Mouse (Mus musculus): ENCODE measurements at regions not wholly inside any gene's neighbourhood (a gene's known extent, or its start where the extent isn't known, plus 50 kb on each side); places are given as distances from the start of the nearest gene placed in this dataset.

DNA sequence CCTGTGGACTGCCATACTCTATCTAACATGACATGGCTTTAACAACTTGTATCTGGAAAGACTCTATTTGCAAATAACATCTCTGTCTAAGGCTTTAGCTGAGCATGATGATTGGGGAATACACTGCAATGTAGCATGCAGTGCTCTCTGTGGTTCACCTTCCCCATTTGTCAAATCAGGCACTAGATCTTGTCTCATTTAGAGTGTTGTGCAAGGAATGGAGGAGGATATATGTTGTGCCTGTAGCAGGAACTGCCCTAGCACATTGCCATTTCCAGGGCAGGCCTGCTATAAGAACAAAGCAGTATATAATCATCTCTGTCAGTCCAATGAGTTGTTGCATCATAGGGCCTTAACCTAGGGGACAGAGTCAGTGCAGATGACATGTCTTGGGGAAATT, 854.6 kb upstream of the Lrrc6 start:
- ATAC-seq (replicated peaks; ENCODE audit: low FRiP score) = no peak
- no peak overlapping the region for H3K4me3 ChIP-seq (ENCODE audit: low read depth, low read length)
- H3K4me2 ChIP-seq = no peak overlapping the region

DNA sequence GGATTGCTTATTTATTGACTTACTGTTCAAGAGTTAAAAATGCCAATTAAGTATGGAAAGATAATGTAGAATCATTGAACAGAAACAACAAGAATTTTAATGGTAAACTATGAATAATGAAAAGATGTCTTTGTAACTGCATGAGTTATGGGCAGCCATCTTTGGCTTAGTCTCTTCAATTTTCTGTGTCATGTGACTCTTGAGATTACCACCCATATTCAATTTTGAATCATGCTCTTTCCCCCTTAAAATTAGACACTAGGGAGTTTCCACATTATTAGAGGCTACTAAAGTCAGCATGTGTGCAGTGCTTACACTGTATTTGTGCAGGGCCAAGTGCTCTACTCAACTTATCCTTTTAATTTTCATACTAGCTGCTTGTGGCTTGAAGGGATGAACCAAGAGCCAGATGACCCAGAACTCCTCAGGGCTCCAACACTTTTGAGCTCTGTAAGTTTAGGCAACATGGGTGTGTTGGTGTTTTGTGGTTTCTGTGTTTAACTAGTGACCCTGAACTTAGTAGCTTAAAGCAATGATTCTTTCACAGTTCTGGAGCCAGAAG, 854.0 kb upstream of the Lrrc6 start:
- H3K4me3 ChIP-seq (ENCODE audit: low read depth, low read length) = no peak overlapping the region
- no peak overlapping the region for H3K9ac ChIP-seq (ENCODE audit: low read depth, low read length)
- no peak overlapping the region for H3K27ac ChIP-seq (ENCODE audit: low read depth, low read length)
- no peak overlapping the region for H3K4me2 ChIP-seq
- no peaks in the 10 kb centered on the region for H3K9me3 ChIP-seq (ENCODE audit: control insufficient read depth, low read length)
- H3K4me1 ChIP-seq (replicated peaks; ENCODE audit: control insufficient read depth, insufficient read depth, low read length) = no peaks in the 10 kb centered on the region
- ATAC-seq (replicated peaks; ENCODE audit: low FRiP score) = no peak
- no peaks in the 10 kb centered on the region for H3K36me3 ChIP-seq (ENCODE audit: control insufficient read depth, insufficient read depth, low read length)
- H3K27me3 ChIP-seq (replicated peaks; ENCODE audit: control insufficient read depth, insufficient read depth, low read length) = no peaks in the 10 kb centered on the region
- DNase-seq (ENCODE audit: low spot score) = no peak

More for the DNA sequence above, 854.6 kb upstream of the Lrrc6 start:
- DNase-seq (ENCODE audit: low spot score) = no peak
- H3K27me3 ChIP-seq (replicated peaks; ENCODE audit: control insufficient read depth, insufficient read depth, low read length) = no peaks in the 10 kb centered on the region
- no peaks in the 10 kb centered on the region for H3K9me3 ChIP-seq (ENCODE audit: control insufficient read depth, low read length)
- H3K27ac ChIP-seq (ENCODE audit: low read depth, low read length) = no peak overlapping the region
- no peak overlapping the region for H3K9ac ChIP-seq (ENCODE audit: low read depth, low read length)
- H3K36me3 ChIP-seq (ENCODE audit: control insufficient read depth, insufficient read depth, low read length) = no peaks in the 10 kb centered on the region
- H3K4me1 ChIP-seq (replicated peaks; ENCODE audit: control insufficient read depth, insufficient read depth, low read length) = no peaks in the 10 kb centered on the region

DNA sequence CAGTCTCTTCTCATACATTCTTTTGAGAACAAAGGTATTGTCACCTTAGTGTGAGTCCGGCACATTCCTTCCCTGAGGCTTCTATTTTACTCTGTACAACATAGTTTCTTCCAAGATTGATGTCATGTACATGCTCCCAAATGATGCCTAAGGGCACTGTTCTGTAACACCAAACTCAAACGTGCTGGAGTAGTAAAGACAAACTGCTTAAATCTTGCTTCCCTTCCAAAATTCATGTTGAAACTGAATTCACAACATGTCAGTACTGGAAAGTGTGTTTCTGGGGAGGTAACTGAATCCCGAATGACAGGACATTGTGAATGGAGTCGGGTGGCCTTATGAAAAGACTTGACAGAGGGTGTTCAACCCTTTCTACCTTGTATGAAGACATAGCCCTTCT, 848.8 kb upstream of the Lrrc6 start:
- Histone ChIP-seq H3K27ac (ENCODE audit: low read depth, low read length) (no peak overlapping the region), H3K9me3 (ENCODE audit: control insufficient read depth, low read length) (no peaks in the 10 kb centered on the region), H3K9ac (ENCODE audit: low read depth, low read length) (no peak overlapping the region), H3K36me3 (ENCODE audit: control insufficient read depth, insufficient read depth, low read length) (no peaks in the 10 kb centered on the region), H3K27me3 (replicated peaks; ENCODE audit: control insufficient read depth, insufficient read depth, low read length) (no peaks in the 10 kb centered on the region), H3K4me1 (replicated peaks; ENCODE audit: control insufficient read depth, insufficient read depth, low read length) (no peaks in the 10 kb centered on the region), H3K4me2 (no peak overlapping the region), H3K4me3 (ENCODE audit: low read depth, low read length) (no peak overlapping the region)
- 74% methylated on average over 4 of the region's 4 CpGs for WGBS
- ATAC-seq (replicated peaks; ENCODE audit: low FRiP score) = no peak
- DNase-seq (ENCODE audit: low spot score) = no peak

DNA sequence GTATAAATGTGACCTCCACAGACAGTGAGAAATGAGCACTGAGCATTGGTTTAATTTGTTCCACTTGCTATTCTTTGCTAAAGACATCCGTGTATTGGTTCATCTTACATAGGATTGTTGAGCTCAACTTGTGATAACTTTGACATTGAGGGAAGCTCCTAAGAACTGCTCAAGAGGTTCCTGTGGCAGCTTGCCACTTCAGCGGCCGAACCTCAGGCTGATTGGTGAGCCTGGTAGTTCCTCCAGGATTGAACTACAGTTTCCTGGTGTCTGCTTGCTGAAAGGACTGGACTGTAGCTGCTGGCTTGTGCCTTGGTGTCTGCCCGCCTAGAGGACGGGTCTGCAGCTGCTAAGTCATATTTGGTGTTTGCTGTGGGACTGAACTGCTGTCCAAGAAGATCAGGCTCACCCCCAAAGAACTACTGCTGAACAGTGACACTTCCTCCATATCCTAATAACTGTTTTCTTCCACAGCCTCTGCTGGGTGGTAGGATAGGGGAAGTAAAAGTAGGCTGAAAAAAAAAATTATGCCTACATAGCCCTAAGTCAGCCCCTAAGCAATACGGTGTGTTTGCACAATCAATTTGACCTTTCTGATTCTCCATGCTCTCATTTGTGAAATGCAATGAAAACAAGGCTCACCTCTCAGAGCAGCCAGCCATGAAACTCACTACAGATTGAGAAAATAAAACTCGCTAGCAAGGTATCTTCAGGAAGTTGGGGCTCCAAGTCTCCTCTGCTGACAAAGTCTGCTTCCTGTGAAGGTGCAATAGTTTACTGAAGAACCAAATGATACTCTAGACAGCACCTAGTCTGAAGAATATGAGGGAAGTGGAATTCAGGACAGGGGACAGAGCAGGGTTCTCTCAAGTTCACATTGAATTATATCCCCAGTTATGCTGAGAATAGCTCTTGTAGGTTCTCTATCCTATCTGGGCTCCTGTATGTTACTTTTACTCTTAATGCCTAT, 844.8 kb upstream of the Lrrc6 start:
- ATAC-seq (replicated peaks; ENCODE audit: low FRiP score) = no peak
- 57% methylated on average over 7 of the region's 7 CpGs for WGBS
- no peak overlapping the region for H3K27ac ChIP-seq (ENCODE audit: low read depth, low read length)

DNA sequence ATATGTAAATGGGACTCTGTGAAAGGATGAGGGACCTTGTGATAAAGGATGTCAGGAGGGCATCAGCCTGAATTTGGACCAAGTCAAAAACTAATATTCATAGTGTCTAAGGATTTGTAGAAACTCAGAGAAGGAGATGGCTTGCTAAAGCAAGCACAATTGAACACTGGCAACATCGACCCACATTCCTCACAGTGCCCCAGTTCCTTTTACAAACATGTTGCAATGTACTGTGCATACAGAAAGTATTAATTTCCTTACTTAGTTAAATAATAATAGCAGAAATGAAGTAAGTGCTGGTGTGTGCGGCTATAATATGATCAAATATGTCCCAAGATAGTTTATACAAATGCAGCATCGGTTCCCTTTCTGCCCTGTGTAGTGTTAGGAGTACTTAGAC, 841.3 kb upstream of the Lrrc6 start:
- Histone ChIP-seq H3K4me1 (replicated peaks; ENCODE audit: control insufficient read depth, insufficient read depth, low read length) (no peaks in the 10 kb centered on the region), H3K27me3 (replicated peaks; ENCODE audit: control insufficient read depth, insufficient read depth, low read length) (no peaks in the 10 kb centered on the region), H3K9me3 (ENCODE audit: control insufficient read depth, low read length) (no peaks in the 10 kb centered on the region), H3K4me2 (no peak overlapping the region), H3K4me3 (ENCODE audit: low read depth, low read length) (no peak overlapping the region), H3K36me3 (ENCODE audit: control insufficient read depth, insufficient read depth, low read length) (no peaks in the 10 kb centered on the region), H3K27ac (ENCODE audit: low read depth, low read length) (no peak overlapping the region), H3K9ac (ENCODE audit: low read depth, low read length) (no peak overlapping the region)
- no peak for DNase-seq (ENCODE audit: low spot score)
- 79% methylated on average over 3 of the region's 3 CpGs for WGBS
- no peak for ATAC-seq (replicated peaks; ENCODE audit: low FRiP score)

More for the DNA sequence above, 844.8 kb upstream of the Lrrc6 start:
- no peaks in the 10 kb centered on the region for H3K9me3 ChIP-seq (ENCODE audit: control insufficient read depth, low read length)
- no peak overlapping the region for H3K4me2 ChIP-seq
- H3K9ac ChIP-seq (ENCODE audit: low read depth, low read length) = no peak overlapping the region
- H3K4me1 ChIP-seq (replicated peaks; ENCODE audit: control insufficient read depth, insufficient read depth, low read length) = no peaks in the 10 kb centered on the region
- no peaks in the 10 kb centered on the region for H3K36me3 ChIP-seq (ENCODE audit: control insufficient read depth, insufficient read depth, low read length)
- H3K27me3 ChIP-seq (replicated peaks; ENCODE audit: control insufficient read depth, insufficient read depth, low read length) = no peaks in the 10 kb centered on the region
- DNase-seq (ENCODE audit: low spot score) = no peak
- H3K4me3 ChIP-seq (ENCODE audit: low read depth, low read length) = no peak overlapping the region

DNA sequence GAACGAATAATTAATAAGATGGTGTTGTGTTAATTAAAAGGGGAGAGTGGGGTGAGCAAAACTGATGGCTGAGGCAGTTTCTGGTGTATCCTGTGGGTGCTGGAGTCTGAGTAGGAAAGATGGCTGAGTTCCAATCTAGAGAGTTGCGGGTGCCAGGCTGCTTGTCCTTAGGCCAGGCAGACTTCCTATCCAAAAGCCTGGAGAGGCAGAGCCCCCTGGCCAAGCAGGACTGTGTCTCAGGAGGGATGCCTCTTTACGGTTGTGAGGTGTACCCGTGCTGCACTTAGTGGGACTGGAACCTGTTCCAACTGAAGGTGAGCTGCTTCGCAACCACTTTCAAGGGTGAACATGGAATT, 836.3 kb upstream of the Lrrc6 start:
- H3K4me1 ChIP-seq (replicated peaks; ENCODE audit: control insufficient read depth, insufficient read depth, low read length) = peaks cover 2% of the 10 kb centered on the region; the same call in 1 of the 2 replicates
- 83% methylated on average over 5 of the region's 5 CpGs for WGBS
- no peaks in the 10 kb centered on the region for H3K27me3 ChIP-seq (replicated peaks; ENCODE audit: control insufficient read depth, insufficient read depth, low read length)
- no peak overlapping the region for H3K4me2 ChIP-seq
- no peaks in the 10 kb centered on the region for H3K36me3 ChIP-seq (ENCODE audit: control insufficient read depth, insufficient read depth, low read length)
- no peak overlapping the region for H3K27ac ChIP-seq (ENCODE audit: low read depth, low read length)
- ATAC-seq (replicated peaks; ENCODE audit: low FRiP score) (no peak), DNase-seq (ENCODE audit: low spot score) (no peak)
- H3K9me3 ChIP-seq (ENCODE audit: control insufficient read depth, low read length) = no peaks in the 10 kb centered on the region
- no peak overlapping the region for H3K9ac ChIP-seq (ENCODE audit: low read depth, low read length)
- H3K4me3 ChIP-seq (ENCODE audit: low read depth, low read length) = no peak overlapping the region

DNA sequence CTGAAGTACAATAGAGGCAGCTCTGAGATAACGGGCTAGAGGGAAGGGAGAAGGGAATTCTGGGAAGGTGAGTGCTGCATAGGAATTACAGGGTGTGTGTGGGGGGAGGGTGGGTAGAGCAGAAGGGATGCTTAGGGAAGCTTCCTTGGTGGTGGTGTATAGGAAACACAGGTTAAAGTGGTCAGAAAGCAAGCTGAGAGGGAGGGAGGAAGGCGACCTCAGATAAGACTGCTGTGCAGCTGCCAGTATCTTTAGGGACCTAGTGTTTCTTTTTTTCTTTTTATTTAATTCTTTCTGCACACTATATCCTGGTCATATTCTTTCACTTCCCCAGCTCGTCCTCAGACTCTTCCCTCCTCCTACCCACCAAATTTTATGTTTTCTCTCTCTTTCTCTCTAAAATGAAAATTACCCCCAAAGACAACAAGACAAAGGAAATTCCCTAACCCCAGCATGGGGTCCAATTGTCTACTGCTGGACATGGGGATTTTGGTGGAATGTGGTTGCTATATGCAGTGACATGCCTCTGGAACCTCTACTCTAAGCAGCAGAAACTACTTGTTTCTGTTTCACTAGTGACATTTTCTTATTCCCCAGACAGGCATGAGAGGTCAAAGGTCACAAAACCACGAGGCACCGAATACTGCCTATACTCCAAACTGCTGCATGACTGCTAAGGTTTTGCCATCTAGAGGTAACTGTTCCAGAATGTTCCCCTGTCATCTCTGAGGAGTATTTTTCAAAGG, 835.8 kb upstream of the Lrrc6 start:
- Histone ChIP-seq H3K27ac (ENCODE audit: low read depth, low read length) (no peak overlapping the region), H3K4me3 (ENCODE audit: low read depth, low read length) (no peak overlapping the region), H3K4me2 (no peak overlapping the region), H3K4me1 (replicated peaks; ENCODE audit: control insufficient read depth, insufficient read depth, low read length) (peaks cover 2% of the 10 kb centered on the region; the same call in 1 of the 2 replicates), H3K9ac (ENCODE audit: low read depth, low read length) (no peak overlapping the region), H3K36me3 (ENCODE audit: control insufficient read depth, insufficient read depth, low read length) (no peaks in the 10 kb centered on the region), H3K27me3 (replicated peaks; ENCODE audit: control insufficient read depth, insufficient read depth, low read length) (no peaks in the 10 kb centered on the region), H3K9me3 (ENCODE audit: control insufficient read depth, low read length) (no peaks in the 10 kb centered on the region)
- no peak for DNase-seq (ENCODE audit: low spot score)
- no peak for ATAC-seq (replicated peaks; ENCODE audit: low FRiP score)
- 28% methylated on average over 5 of the region's 5 CpGs for WGBS

DNA sequence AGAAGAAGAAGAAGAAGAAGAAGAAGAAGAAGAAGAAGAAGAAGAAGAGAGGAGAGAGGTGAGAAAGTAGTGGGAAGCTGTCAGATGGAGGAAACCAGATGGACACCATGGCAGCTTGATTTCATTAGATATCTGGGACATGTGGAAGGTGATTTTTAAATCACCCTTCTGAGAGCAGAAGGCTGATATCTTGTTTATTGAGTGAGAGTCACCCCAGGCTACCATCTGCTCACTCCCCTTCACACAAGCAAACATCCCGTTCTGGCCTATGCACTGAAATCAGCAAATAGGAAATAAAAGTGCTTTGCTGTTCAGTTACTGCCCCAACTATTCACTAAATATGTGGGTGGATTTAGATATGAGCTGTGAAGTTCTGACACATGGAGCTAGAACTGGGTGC, 831.8 kb upstream of the Lrrc6 start:
- H3K4me2 ChIP-seq = no peak overlapping the region
- no peaks in the 10 kb centered on the region for H3K27me3 ChIP-seq (replicated peaks; ENCODE audit: control insufficient read depth, insufficient read depth, low read length)
- DNase-seq (ENCODE audit: low spot score) (no peak), ATAC-seq (replicated peaks; ENCODE audit: low FRiP score) (no peak)
- peaks cover 2% of the 10 kb centered on the region; the same call in 1 of the 2 replicates for H3K4me1 ChIP-seq (replicated peaks; ENCODE audit: control insufficient read depth, insufficient read depth, low read length)
- H3K4me3 ChIP-seq (ENCODE audit: low read depth, low read length) = no peak overlapping the region
- H3K9me3 ChIP-seq (ENCODE audit: control insufficient read depth, low read length) = no peaks in the 10 kb centered on the region
- H3K36me3 ChIP-seq (ENCODE audit: control insufficient read depth, insufficient read depth, low read length) = no peaks in the 10 kb centered on the region
- WGBS = 60% methylated on average over 1 of the region's 1 CpGs
- H3K9ac ChIP-seq (ENCODE audit: low read depth, low read length) = no peak overlapping the region
- no peak overlapping the region for H3K27ac ChIP-seq (ENCODE audit: low read depth, low read length)
